Mouse (Mus musculus) cerebellum, adult 11 months (tissue): ENCODE measurements around the gene Cela1.
A peak's percentile ranks its signal among the peaks of the same experiment; 100 is the strongest.

Experiments used
- DNase-seq: peaks from one replicate; pipeline ENCODE4 v3.0.0; 2022

Gene Cela1

DNA sequence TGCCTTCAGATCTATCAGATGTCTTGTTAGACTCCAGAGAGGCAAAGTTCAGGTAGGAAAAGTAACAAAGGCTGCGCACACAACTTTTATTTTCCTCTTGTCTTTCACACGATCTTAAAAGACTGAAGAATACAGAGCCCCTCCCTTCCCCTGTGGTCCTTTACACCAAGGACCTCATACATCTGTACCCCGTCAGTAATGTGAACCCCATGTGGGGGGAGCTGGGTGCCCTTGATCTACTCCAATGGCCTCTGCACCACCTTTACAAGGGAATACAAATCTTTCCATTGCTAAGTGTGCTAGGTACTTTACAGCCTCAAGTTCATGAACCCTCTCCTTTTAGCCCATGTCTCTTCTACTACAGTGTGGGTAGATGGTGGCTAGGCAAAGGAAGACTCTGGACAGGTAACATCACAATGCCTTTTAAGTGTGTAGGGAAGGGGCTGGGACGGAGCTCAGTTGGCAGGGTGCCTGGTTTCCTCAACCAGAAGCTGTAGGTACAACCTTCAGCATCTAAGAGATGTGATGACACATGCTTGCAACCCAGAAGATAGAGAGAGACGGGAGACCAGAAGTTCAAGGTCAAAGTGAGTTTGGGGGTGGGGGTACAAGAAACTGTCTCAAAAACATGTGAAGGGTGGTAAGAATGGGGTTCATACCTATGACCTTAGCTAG lies 19.7 kb downstream of the Cela1 start:
- DNase-seq = no peak

DNA sequence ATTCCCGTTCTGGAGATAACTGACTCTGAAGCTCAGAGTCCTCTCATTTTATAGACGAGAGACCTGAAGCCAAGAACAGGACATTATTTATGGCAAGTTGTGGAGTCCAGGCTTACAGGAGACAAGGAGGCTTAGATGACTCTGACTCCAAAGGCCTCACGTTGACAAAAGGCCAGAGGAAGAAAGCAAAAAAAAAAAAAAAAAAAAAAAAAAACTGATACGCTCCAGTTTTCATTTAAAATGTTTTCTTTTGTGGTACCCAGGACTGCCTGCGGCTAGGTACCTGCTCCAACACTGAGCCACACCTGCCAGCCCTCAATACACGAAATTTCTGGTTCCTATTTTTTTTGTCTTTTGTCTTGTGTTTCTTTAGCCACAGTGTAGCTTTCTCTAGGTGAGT lies 20.3 kb downstream of the Cela1 start:
- DNase-seq = no peak

DNA sequence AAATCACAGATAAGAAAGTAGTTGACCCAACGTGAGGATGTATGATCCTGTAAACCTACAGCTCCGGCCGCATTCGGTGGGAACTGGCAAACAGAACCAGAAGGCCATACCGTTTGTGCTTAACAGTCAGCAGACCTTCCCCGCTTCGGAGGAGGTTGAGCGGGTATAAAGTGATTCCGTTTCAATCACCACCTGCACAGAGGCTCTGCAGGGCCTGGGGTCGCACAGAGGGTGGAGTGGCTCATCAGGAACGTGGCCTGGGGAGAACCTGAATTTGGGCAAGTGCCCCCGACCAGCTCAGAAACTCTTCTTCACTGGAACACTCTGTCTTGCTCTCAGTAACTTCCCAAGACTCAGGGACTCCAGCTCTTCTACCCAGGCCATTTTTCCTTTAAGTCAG lies 20.9 kb downstream of the Cela1 start:
- no peak for DNase-seq

DNA sequence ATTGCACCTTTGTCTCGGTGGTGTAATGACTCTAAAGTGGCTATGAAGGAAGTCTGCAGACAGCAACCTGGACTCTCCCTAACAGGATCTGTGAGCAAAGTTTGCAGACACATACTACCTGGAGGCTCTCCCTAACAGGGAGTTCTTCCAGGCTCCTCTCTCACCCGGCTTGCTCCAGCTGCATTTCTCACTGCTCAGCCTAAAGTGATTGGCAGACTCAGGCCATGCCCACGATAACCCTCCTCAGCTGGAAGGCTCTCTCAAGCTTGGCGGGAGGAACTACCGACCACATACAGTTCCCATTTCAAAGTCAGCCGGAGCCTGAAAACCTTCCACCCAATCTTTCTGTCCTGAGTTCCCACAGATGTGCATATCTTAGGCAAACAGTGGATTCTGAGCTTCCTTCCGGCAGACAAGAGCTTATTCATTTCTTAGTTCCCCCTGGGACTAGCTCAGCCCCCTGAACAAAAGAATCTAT lies 21.5 kb downstream of the Cela1 start:
- DNase-seq = no peak

DNA sequence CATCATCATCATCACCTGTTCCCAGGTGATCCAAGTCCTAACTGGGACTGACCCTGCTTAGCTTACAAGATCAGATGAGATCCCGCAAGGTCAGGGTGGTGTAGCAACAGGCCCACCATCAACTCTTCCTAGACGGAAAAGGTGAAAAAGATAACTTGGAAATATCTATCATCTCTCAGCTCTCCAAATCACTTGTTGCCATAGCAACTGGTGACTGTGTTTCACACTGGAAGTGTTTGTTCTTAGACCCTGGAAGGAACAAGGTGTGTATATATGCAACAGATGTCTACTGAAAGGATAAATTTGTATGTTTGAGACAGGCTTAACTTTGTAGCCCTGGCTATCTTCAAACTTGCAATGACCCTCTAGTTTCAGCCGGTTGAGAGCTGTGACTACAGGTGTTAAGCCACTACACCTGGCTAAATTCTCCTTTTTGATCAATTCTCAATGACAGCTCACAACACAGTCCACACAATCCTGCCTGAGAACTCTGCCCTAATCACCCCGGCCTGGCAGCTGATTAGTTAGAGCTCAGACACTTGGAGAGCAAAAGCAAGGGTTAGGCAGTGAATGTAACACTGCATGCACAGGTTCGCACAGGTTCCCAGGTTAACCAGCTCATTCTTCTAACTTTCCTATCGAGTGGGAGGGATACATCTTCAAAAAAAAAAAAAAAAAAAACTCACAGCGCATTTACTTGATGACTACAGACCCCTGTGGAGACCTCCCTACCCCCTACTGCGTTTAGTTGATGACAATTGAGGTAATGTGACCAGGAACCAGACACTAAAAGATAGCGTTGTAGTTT lies 22.1 kb downstream of the Cela1 start:
- DNase-seq = no peak

DNA sequence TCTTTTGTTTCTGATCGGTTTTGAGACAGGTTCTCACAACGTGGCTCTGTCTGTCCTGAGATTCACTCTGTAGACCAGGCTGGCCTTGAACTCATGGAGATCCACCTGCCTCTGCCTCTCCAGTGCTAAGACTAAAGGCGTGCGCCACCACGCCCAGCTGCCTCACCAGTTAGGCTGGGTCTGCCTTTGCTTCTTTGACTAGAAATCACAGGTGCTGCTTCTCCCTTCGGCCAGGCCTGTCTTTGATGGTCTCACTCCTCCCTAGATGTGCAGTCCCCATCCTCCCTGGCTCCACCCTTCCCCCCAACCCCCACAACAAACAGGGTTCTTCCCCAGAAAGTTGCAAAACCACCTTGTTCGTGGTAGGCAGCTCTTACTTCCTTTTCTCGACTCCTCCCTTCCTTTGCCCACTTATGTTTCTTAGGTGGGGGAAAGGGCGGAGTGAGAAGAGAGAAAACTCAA lies 22.9 kb downstream of the Cela1 start:
- DNase-seq = no peak

DNA sequence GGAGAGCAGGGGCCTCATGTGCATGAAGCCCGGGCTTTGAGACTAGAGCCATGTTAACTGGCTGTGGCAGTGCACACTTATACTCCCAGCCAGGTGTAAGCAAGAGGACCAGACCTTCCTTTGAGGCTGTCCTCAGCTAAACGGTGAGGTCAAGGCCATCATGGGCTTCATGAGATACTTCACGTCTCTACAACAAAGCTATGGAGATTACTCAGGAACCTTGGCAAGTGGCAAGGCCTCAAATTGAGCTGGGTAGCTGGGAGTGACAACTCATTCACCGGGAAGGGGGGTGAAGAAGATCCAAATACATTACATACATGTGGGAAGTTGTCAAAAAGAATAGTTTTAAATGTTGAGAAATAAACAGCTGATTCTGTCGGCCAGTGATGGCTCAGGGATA lies 26.9 kb downstream of the Cela1 start:
- DNase-seq = no peak

DNA sequence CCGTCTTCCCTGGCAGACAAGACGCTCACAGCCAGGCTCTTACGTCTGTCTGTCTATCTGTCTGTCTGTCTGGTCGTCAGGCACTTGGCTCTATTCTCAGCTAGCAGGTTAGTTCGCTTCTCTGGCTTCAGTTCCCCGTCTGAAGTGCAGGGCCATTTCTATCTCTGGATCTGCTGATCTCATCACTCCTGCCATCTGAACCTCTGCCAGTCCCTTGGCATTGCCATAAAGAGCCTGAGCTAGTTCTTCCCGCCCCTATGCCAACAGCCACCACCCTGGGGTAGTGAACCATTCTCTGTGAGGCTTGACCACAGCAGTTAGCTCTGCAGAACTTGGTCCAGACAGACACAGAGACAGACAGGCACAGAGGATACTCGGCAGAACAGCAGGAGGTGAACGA lies 27.4 kb downstream of the Cela1 start:
- DNase-seq = peak; percentile 22

DNA sequence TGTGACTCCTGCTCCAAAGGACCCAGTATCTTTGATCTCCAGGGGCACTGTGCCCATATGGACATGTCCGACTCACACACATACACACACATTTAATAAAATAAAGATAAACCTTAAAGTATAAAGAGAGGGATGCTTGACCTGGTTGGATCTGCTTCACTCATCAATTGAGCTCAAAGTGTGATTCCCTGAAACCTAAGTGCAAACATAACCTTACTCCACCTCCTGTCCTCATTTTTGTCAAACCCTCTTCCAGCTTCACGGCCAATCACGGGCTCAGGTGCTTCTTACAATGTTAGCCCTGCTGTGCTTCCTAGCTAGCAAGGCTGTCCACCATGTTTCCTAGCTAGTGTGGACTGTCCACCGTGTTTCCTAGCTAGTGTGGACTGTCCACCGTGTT lies 32.5 kb downstream of the Cela1 start:
- DNase-seq = no peak

DNA sequence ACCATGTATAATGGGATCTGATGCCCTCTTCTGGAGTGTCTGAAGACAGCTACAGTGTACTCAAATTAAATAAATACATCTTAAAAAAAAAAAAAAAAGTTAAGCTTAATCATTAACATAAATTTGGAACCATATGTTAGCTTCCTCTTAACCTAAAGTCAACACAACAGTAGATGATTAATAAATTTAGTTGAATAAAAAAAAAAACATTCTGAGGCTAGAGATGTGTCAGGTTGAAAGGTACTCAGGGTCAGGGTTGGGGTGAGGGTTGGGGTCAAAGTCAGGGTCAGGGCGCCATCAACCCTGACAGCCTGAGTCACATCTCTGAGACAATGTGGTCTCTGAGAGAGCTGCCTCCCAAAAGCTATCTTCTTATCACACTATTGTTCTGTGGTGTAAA lies 33.5 kb downstream of the Cela1 start:
- DNase-seq = no peak

DNA sequence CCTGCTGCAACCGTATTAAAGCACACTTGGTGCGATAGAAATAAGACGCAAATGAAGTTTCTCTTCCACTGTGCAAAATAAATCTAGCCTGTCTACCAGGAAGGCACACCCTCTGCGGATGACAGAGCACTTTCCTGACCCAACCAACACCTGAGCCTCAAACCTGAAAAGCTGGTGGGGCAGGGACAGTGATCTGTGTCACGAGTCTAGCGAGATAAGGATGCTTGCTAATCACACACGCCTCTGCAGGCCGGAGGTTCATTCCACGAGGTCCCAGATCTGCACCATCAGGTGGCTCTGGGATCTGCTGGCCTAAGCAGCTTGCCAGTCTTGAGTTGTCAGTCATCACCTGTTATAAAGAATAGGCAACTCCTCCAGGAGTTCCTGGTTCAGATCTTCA lies 36.1 kb downstream of the Cela1 start:
- DNase-seq = no peak

DNA sequence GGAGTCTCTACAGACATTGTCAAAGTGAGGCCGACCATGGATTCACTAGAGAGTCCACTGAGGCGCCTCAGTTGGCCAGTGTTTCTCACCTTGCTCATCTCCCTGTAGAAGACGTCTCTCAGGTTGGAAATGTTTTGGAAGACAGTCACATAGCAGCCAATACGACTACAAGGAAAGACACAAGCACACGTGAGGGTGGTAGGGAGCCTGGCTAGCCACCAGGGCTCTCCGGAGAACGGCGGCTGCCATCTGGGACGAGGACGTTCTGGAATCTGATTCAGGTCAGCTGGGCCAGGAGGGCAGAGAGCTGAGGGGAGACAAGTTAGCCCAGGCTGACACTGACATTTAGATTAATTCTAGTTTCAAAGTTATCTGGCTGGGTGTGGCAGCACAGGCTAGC lies 37.6 kb downstream of the Cela1 start:
- peak; percentile 29 for DNase-seq

DNA sequence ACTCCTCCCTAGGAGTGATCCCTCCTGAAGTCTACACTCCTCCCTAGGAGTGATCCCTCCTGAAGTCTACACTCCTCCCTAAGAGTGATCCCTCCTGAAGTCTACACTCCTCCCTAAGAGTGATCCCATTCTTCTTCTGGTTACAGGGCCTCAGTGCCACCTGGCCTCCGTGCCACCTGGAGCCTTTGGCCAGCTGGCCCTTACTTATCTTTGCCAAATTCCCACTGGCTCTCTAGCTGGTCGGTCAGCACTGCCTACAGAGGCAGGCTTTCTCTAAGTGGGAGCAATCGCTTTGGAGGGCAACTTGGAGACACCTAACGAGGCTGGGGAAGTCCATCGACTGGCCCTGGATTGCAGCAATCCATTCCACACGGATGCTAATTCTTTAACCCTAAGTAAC lies 41.6 kb downstream of the Cela1 start:
- DNase-seq = peak; percentile 56

DNA sequence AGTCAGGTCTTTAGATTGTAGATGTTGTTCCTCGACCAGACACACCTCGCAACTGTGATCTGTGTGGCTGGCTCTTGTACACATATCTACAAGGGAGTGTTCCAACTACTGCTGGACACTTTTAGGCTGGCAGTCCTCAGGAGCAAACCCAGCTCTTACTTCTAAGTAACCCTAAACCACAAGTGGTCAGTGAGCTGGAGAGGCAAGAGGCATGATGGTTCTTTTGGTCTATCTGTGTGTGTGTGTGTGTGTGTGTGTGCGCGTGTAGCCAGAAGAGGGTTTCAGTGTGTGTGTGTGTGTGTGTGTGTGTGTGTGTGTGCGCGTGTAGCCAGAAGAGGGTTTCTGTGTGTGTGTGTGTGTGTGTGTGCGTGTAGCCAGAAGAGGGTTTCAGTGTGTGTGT lies 45.3 kb downstream of the Cela1 start:
- DNase-seq = no peak

DNA sequence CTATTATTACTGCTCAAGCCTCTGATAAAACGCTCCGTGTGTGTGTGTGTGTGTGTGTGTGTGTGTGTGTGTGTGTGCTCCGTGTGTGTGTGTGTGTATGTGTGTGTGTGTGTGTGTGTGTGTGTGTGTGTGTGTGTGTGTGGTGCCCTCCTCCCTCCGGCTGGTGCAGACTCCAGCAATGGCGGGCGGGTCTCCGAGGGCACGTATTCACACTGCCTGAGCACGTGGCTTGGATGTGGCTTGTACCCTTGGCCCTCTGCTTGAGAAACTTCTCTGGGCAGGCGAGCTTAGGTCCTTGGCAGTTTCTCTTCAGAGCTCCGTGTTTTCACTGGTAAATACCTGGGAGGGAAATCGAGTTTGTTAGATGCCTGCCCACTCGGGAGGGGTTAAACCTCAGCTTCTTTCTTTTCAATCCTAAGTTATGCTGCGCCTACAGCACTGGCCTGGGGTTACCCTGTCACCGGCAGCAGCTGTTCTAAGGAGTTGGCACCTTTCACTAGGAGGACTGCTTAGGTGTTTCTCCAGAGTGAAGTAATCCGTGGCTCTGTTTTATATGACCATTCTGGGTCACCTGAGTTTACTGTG lies 46.4 kb downstream of the Cela1 start:
- DNase-seq = no peak

DNA sequence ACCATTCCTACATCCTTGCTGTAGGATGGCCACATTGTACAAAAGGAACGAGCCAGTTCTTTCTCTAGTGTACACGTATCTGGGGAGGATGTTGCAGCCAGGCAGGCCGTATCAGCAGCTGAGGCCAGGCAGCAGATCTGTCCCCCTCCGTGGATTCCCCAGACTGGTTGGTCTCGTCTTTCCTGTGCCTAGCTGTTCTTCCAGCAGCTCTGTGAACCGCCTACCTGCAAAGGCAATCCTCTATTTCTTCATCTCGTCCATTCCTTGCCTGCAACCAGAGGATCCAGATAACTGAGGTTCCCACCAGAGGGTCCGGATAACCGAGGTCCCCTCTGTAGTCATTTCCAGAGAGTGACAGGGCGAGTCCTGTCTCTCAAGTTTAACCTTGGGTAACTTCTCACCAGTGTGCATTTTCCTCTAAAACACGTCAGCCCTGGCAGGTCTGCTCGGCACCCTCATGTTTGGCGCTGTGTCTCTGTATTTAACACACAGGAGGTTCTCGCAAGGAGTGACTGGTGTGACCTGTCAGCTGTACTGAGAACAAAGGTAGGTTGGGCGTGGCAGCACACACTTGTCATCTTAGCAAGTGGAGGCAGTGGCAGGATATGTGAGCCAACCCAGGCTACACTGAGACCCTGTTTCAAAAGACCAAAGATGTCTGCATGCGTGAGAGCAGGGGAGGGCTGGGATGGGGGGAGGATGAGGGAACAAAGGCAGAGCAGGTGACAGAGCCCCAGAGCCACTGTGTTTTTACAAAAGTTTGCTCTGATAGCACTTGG lies 47.6 kb downstream of the Cela1 start:
- DNase-seq = no peak

DNA sequence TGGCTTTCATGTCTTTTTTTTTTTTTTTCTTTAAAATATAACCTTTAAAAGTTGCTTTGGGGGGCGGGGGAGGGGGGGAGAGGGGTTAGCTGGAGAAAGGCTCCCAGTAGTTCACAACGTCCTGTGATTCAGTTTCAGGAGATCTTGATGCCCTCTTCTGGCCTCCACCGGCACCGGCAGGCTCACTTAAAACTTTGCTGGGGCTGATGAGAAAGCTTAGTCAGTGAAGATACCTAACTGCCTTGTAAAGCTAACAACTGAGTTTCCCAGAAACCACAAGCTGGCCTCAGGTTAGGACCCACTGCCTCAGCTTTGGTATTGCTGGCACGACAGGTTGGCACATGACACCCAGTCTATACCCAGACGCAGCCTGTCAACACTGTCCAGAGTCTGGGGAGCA lies 50.1 kb downstream of the Cela1 start:
- no peak for DNase-seq

DNA sequence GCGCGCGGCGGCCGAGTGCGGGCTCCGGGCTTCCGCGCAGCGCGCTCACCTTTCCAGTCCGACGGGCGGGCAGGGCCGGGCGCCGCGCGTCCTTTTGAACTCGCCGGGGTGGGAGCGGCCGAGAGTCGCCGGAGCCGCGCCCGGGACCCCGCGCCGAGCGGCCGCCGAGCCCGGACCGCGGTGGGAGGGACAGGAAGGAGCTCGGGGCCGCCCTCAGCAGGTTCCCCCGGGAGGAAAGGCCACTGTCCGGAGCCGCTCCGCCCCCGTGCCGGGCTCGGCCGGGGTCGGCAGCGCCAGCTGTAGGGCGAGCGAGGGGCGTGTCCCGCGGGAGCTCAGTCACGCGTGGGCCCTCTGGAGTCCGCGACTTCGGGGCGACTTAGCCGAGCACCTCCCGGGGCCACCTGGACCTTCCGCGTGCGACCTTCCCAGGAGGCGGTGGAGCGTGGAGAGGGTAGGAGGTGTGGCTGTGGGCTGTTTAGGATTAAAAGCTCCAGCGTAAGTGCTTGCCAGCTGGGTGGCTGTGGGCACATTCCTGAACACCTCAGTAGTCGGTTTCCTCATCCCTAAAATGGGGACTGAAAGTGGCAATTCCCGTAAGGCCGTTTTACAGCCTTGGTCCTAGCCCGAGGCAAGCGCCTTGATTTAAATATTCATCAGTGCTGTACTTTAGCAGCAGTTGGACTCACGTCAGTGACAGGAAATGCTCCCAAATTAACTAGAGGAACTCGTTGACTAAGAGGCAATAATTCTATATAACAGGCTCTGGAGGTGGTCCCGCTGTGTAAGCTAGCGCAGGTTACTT lies 50.8 kb downstream of the Cela1 start, which contains the start of gene Smagp:
Smagp (minus strand) TSS at position 241 of the 802 bp plus-strand sequence.
- no peak for DNase-seq

DNA sequence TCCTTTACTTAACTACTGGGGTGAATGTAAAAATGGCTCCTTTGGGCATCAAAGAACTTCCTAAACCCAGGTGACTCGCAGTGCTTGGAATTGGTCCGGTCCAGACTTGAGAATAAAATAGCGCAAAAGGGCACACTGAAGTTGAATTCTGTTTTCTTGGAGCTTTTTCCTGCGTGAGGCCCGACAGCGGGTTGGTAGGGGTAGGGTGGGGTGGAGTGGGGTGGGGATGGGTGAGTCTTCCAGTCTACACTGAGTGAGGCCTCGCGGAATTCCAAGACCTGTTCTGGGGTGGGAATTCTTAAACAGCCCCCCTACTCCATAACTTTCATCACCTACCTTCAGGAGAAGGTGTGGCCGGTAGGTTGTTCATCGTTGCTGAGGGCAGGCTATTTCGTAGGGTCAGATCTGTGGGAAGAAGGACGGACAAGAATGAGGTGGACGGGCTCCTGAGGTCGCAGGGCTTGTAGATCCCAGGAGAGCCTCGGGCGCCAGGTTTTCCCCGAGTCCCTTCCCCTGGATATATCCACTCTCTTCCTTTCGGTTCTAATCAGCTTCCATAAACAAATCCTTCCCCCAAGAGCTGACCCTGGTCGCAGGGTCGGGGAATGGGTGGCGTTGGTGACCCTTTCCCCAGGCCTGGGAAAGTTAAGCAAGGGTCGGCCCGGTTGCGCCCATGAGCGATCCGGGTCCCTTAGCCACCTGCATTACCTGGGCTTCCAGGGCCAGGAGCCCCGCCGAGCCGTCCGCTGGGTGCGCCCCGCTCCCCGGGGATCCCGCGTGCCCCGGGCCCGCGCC lies 51.7 kb downstream of the Cela1 start:
- no peak for DNase-seq

DNA sequence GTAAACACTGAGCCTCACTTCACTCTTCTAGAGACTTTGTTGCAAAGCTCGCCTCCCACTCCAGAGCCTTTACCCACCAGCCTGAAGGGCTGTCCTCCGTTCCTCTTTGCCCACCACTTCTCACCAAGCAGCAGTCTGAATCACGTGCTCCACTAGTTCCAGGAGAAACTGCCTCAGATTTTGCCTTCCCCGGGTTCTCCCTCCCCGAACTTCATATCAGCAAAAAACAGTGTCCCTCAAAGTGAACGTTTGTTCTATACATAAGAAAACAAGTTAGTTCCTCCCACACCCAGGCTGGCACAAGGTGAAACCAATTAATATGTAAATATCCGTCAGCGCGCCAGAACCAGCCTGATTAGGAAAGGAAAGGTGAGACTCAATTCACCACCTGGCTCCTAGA lies 52.5 kb downstream of the Cela1 start:
- no peak for DNase-seq

DNA sequence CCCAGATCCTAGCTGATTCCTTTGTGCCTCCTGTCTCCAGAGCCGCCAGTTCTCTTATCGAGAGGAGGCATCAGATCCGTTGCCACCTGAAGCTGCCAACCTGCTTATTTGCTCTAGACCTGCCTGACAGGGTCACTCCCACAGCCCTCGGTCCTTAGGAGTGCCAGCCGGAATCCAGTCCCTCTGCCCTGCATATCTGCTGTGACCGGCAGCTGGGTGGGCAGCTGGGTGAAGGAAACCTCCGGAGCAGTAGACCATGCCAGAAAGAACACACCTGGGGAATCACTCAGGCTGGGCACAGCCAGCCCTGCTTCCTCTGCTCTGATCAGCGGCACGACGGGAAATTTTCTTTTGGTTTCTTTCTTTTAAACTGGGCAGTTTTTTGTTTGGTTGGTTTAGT lies 54.4 kb downstream of the Cela1 start:
- DNase-seq = no peak
